Mouse (Mus musculus) liver, postnatal 0 days (tissue): ENCODE results near the gene Fbxl19.

Source experiments
- CTCF ChIP-seq: sonication (generic); IDR thresholded peaks from 2 replicates; pipeline ENCODE4 v1.5.1; 2016; ENCODE audit warnings: antibody characterized with exemption, low read depth
- EP300 ChIP-seq: IDR thresholded peaks from 2 replicates; pipeline ENCODE4 v1.6.1; 2016; ENCODE audit warnings: antibody characterized with exemption, low read depth, mild to moderate bottlenecking

DNA sequence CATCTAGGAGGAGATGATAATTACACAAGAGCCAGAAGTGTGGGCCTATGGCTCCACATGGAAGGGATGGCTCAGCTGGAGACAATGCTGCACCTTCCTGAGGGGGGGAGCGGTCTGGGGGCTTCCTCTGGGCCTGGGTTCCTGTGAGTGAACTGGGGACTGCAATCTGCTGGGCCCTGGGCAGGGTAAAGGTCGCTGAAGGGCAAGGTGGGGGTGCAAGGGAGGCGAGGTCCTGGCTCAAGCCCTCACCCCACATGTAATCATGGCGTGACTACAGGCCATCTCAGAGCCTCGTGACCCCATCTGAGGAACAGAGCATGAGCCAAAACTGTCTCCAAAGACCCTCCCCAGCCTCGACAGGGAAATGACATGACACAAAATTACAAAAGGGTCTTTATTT lies 39.7 kb upstream of the Fbxl19 start:
- no peak for TF ChIP-seq CTCF
- no peak for TF ChIP-seq EP300
